In the genomic region with DNA sequence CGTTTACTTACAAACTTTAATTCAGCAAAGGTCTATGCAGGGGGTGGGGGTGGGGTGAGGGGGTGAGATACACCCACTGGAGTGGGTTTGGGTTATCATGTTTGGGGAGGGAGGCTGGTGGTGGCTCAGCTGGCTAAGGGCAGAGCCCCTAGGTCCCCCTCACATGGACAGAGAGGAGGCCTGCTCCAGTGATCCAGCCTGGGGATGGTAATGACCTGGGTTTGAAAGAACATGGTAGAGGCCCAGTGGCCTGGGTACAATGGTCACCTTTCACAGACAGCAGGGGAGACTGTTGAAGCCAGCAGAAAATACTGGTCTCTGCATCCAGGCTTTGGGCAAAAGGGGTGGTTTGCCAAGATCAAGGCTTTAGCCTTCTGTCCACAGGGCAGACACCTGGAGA, we compare ENCODE assay signal across 17 mouse cellular contexts. TPM values are rescaled to one million over a fixed set of nuclear protein-coding genes. Genes with fewer than 3 reads are reported as not detected.
A peak's percentile ranks its signal among the peaks of the same experiment; 100 is the strongest.
DNase-seq lines count a peak whose midpoint lies in the region; ATAC-seq and TF ChIP-seq lines count a peak whose summit lies in the region.
"Had no signal": no experiment of that assay in that cellular context is flagged by ENCODE, and none has a peak within 500 bp of the region (broad histone marks: within the 10 kb centered on the region; RNA-seq: fewer than 3 reads in every experiment).

No protein-coding gene starts in this region.

- TF ChIP-seq POLR2A in ES-Bruce4 (IDR thresholded peaks at IDR 0.05; ENCODE audit: insufficient read depth, low read length) = no peak

- TF ChIP-seq CTCF in ES-Bruce4 (IDR thresholded peaks at IDR 0.05; ENCODE audit: low read depth, low read length) = no peak

- H3K4me3 ChIP-seq in lung, embryonic 15.5 days = no peak overlapping the region
- no peak overlapping the region for H3K4me3 ChIP-seq in ES-Bruce4 (ENCODE audit: low read depth, low read length)
- H3K4me3 ChIP-seq in liver, embryonic 13.5 days (replicated peaks) = no peak overlapping the region

- no peak for TF ChIP-seq EP300 in ES-Bruce4 (IDR thresholded peaks at IDR 0.05; ENCODE audit: insufficient read depth, low read depth, low read length)

- intact Hi-C loops in heart, postnatal 10 days (cut with DNase I) = no loop called here

- ATAC-seq in lung, embryonic 15.5 days (ENCODE audit: borderline replicate concordance, extremely low read depth, low FRiP score, low TSS enrichment) = no peak
- no peak for ATAC-seq in liver, embryonic 13.5 days (ENCODE audit: low read depth)

- H3K36me3 ChIP-seq in lung, embryonic 15.5 days = peaks cover 42% of the 10 kb centered on the region
- H3K36me3 ChIP-seq in ES-Bruce4 (ENCODE audit: control insufficient read depth, insufficient read depth, low read length, poor library complexity, severe bottlenecking) = peaks cover 37% of the 10 kb centered on the region
- peaks cover 66% of the 10 kb centered on the region for H3K36me3 ChIP-seq in liver, embryonic 13.5 days

- no peaks in the 10 kb centered on the region for H3K27me3 ChIP-seq in lung, embryonic 15.5 days
- no peaks in the 10 kb centered on the region for H3K27me3 ChIP-seq in ES-Bruce4 (ENCODE audit: control insufficient read depth, insufficient read depth, low read length, poor library complexity, severe bottlenecking)
- no peaks in the 10 kb centered on the region for H3K27me3 ChIP-seq in liver, embryonic 13.5 days
- H3K27me3 ChIP-seq: Patski had no signal

- 86% methylated on average over 1 of the region's 1 CpGs for WGBS in lung, embryonic 15.5 days
- WGBS in liver, embryonic 13.5 days (ENCODE audit: insufficient replicate concordance) = 73% methylated on average over 1 of the region's 1 CpGs

- H3K9ac ChIP-seq in lung, embryonic 15.5 days = no peak overlapping the region
- peak overlapping the region; percentile 76; the same call in 1 of the 2 replicates for H3K9ac ChIP-seq in ES-Bruce4 (ENCODE audit: low read depth, poor library complexity, severe bottlenecking)
- peak overlapping the region; percentile 26; the same call in 1 of the 2 replicates for H3K9ac ChIP-seq in liver, embryonic 13.5 days

- H3K4me2 ChIP-seq in lung, embryonic 15.5 days = 0 out of 2 replicates have a peak overlapping the region, but pooled peaks have one; percentile 88
- H3K4me2 ChIP-seq in liver, embryonic 13.5 days = peak overlapping the region; percentile 92

- peak; percentile 92 for DNase-seq in heart, adult 11 months
- no peak for DNase-seq in heart, postnatal 10 days
- no peak for DNase-seq in lung, postnatal 36 days
- no peak for DNase-seq in liver, embryonic 13.5 days
- DNase-seq in cerebellum, postnatal 4 days (ENCODE audit: low spot score in 2 of 2) = no peak
- DNase-seq in ovary, postnatal 36 days (ENCODE audit: low spot score) = no peak
- DNase-seq: adrenal gland, adult 8-10 months; B cell, adult 2 months; embryo, embryonic 11 days; kidney, postnatal 36 days; thymus, adult 2 months had no signal

- peak overlapping the region; percentile 75; the same call in 1 of the 2 replicates for H3K27ac ChIP-seq in lung, embryonic 15.5 days
- no peak overlapping the region for H3K27ac ChIP-seq in ES-Bruce4 (ENCODE audit: insufficient read depth, low read length)
- peak overlapping the region; percentile 62; the same call in 1 of the 2 replicates for H3K27ac ChIP-seq in liver, embryonic 13.5 days

- no peaks in the 10 kb centered on the region for H3K9me3 ChIP-seq in lung, embryonic 15.5 days
- no peaks in the 10 kb centered on the region for H3K9me3 ChIP-seq in ES-Bruce4 (replicated peaks; ENCODE audit: control insufficient read depth, insufficient read depth, low read length, poor library complexity, severe bottlenecking)
- H3K9me3 ChIP-seq in liver, embryonic 13.5 days (replicated peaks) = no peaks in the 10 kb centered on the region

- H3K4me1 ChIP-seq in lung, embryonic 15.5 days = peaks cover 10% of the 10 kb centered on the region
- H3K4me1 ChIP-seq in ES-Bruce4 (ENCODE audit: control insufficient read depth, insufficient read depth, low read length) = no peaks in the 10 kb centered on the region
- peaks cover 37% of the 10 kb centered on the region for H3K4me1 ChIP-seq in liver, embryonic 13.5 days (replicated peaks)

RNA-seq across cellular contexts. Expression of a gene that starts 0.8 kb away (rescaled TPM):
- total RNA-seq in heart, postnatal 10 days (2021) = 10 to 100 TPM; 29.3 to 31.7 TPM
- polyA plus RNA-seq in lung, embryonic 15.5 days (2015; fragmentation: Nextera tagmentation; extraction: Ambion mirVana) = 55.3 and 56.9 TPM in 2 replicates
- polyA plus RNA-seq in ES-Bruce4 (2011; ENCODE audit: insufficient read depth, insufficient read length, low read depth, missing spikeins) = 25.9 and 38.8 TPM in 2 replicates
- polyA plus RNA-seq in liver, embryonic 13.5 days (2015; fragmentation: Nextera tagmentation; extraction: Ambion mirVana) = 36.6 and 41.0 TPM in 2 replicates

RNA-seq across cellular contexts. Expression of a gene that starts 1.3 kb away (rescaled TPM):
- under 1 TPM; 0.31 to 0.32 TPM for total RNA-seq in heart, postnatal 10 days (2021)
- 0.29 and 0.47 TPM in 2 replicates for polyA plus RNA-seq in lung, embryonic 15.5 days (2015; fragmentation: Nextera tagmentation; extraction: Ambion mirVana)
- 1.0 and 1.4 TPM in 2 replicates for polyA plus RNA-seq in ES-Bruce4 (2011; ENCODE audit: insufficient read depth, insufficient read length, low read depth, missing spikeins)
- 0.56 and 0.68 TPM in 2 replicates for polyA plus RNA-seq in liver, embryonic 13.5 days (2015; fragmentation: Nextera tagmentation; extraction: Ambion mirVana)
- total RNA-seq: hematopoietic stem cell, adult 5-6 weeks; megakaryocyte-erythroid progenitor cell, adult 5-6 weeks had no signal

RNA-seq across cellular contexts. Expression of a gene that starts 7.3 kb away (rescaled TPM):
- not detected for total RNA-seq in heart, postnatal 10 days (2021)
- 0.76 and 2.1 TPM in 2 replicates for polyA plus RNA-seq in lung, embryonic 15.5 days (2015; fragmentation: Nextera tagmentation; extraction: Ambion mirVana)
- polyA plus RNA-seq in ES-Bruce4 (2011; ENCODE audit: insufficient read depth, insufficient read length, low read depth, missing spikeins) = 2.5 TPM in 1 of 2 replicates, not detected in the other
- polyA plus RNA-seq in liver, embryonic 13.5 days (2015; fragmentation: Nextera tagmentation; extraction: Ambion mirVana) = 0.38 TPM in 1 of 2 replicates, not detected in the other
- total RNA-seq: gastrocnemius, postnatal 4 days; hematopoietic stem cell, adult 5-6 weeks had no signal

RNA-seq across cellular contexts. Expression of a gene that starts 17.6 kb away (rescaled TPM):
- total RNA-seq in heart, postnatal 10 days (2021) = under 1 TPM; 0.64 to 0.77 TPM
- 2.4 and 2.5 TPM in 2 replicates for polyA plus RNA-seq in lung, embryonic 15.5 days (2015; fragmentation: Nextera tagmentation; extraction: Ambion mirVana)
- 4.7 and 6.3 TPM in 2 replicates for polyA plus RNA-seq in ES-Bruce4 (2011; ENCODE audit: insufficient read depth, insufficient read length, low read depth, missing spikeins)
- 1.3 and 1.6 TPM in 2 replicates for polyA plus RNA-seq in liver, embryonic 13.5 days (2015; fragmentation: Nextera tagmentation; extraction: Ambion mirVana)

RNA-seq across cellular contexts. Expression of a gene that starts 17.6 kb away (rescaled TPM):
- 10 to 100 TPM; 38.6 to 39.4 TPM for total RNA-seq in heart, postnatal 10 days (2021)
- polyA plus RNA-seq in lung, embryonic 15.5 days (2015; fragmentation: Nextera tagmentation; extraction: Ambion mirVana) = 62.0 and 65.4 TPM in 2 replicates
- 60.7 and 61.9 TPM in 2 replicates for polyA plus RNA-seq in ES-Bruce4 (2011; ENCODE audit: insufficient read depth, insufficient read length, low read depth, missing spikeins)
- polyA plus RNA-seq in liver, embryonic 13.5 days (2015; fragmentation: Nextera tagmentation; extraction: Ambion mirVana) = 18.4 and 27.0 TPM in 2 replicates
